Mouse (Mus musculus) kidney, adult 8-10 months (tissue): ENCODE results near the gene Ltc4s.

Experiments used
- DNase-seq, 2 experiments: peaks; one replicate each; pipeline ENCODE4 v3.0.0; 2022

Gene Ltc4s

GRCm38 (mm10) chr11:50222559-50223276 is 15.7 kb downstream of the Ltc4s start:
- DNase-seq, result peak in 1 of 2 experiments; percentile 75

GRCm38 (mm10) chr11:50219833-50220232 is 18.6 kb downstream of the Ltc4s start:
- no peak for DNase-seq

- DNase-seq, result peak in 1 of 2 experiments; percentile 58
These were observed 20.6 kb downstream of the Ltc4s start for GRCm38 (mm10) chr11:50217811-50218210.

GRCm38 (mm10) chr11:50216724-50217366 is 21.6 kb downstream of the Ltc4s start:
- no peak for DNase-seq

- no peak for DNase-seq
These were observed 22.8 kb downstream of the Ltc4s start for GRCm38 (mm10) chr11:50215633-50216032.

GRCm38 (mm10) chr11:50214631-50215030 is 23.8 kb downstream of the Ltc4s start:
- DNase-seq, result no peak

- DNase-seq, result peak; percentile 94
These were observed 25.3 kb downstream of the Ltc4s start for GRCm38 (mm10) chr11:50212848-50213758.

GRCm38 (mm10) chr11:50212060-50212739 is 26.2 kb downstream of the Ltc4s start:
- DNase-seq, result no peak

GRCm38 (mm10) chr11:50211322-50212059 is 26.9 kb downstream of the Ltc4s start:
- DNase-seq, result no peak

- DNase-seq, result peak; percentile 70 to 83
These were observed 27.8 kb downstream of the Ltc4s start, which contains the start of the genes Sqstm1 and Mgat4b for GRCm38 (mm10) chr11:50210505-50211151. Gene Sqstm1 (minus strand): TSS chr11:50210827. Gene Mgat4b (plus strand): TSS chr11:50210890.

GRCm38 (mm10) chr11:50210101-50210504 is 28.3 kb downstream of the Ltc4s start:
- peak; percentile 88 to 96 for DNase-seq

GRCm38 (mm10) chr11:50208039-50208438 is 30.4 kb downstream of the Ltc4s start:
- no peak for DNase-seq

GRCm38 (mm10) chr11:50207344-50207743 is 31.1 kb downstream of the Ltc4s start:
- no peak for DNase-seq

GRCm38 (mm10) chr11:50206037-50206436 is 32.4 kb downstream of the Ltc4s start:
- no peak for DNase-seq

GRCm38 (mm10) chr11:50205434-50205833 is 33.0 kb downstream of the Ltc4s start:
- peak in 1 of 2 experiments; percentile 45 for DNase-seq

GRCm38 (mm10) chr11:50203302-50203827 is 35.1 kb downstream of the Ltc4s start:
- DNase-seq, result no peak

- no peak for DNase-seq
These were observed 36.8 kb downstream of the Ltc4s start for GRCm38 (mm10) chr11:50201590-50201989.

- no peak for DNase-seq
These were observed 37.8 kb downstream of the Ltc4s start for GRCm38 (mm10) chr11:50200613-50201012.

- DNase-seq, result no peak
These were observed 39.5 kb downstream of the Ltc4s start for GRCm38 (mm10) chr11:50198916-50199315.

GRCm38 (mm10) chr11:50198219-50198846 is 40.1 kb downstream of the Ltc4s start:
- DNase-seq, result no peak
